Comparison of ENCODE assay signal across 19 mouse cellular contexts in genomic region chr19:37992184-37992554, GRCm38 (mm10). TPM values are rescaled to one million over a fixed set of nuclear protein-coding genes. Genes with fewer than 3 reads are reported as not detected.
DNase-seq lines count a peak whose midpoint lies in the region; ATAC-seq and TF ChIP-seq lines count a peak whose summit lies in the region.
"Had no signal": no experiment of that assay in that cellular context is flagged by ENCODE, and none has a peak within 500 bp of the region (broad histone marks: within the 10 kb centered on the region; RNA-seq: fewer than 3 reads in every experiment).

No protein-coding gene starts in this region.

- 45% methylated on average over 2 of the region's 2 CpGs for WGBS in heart, embryonic 14.5 days
- WGBS in heart, embryonic 11.5 days (ENCODE audit: insufficient replicate concordance) = 55% methylated on average over 2 of the region's 2 CpGs
- 28% methylated on average over 2 of the region's 2 CpGs for WGBS in forebrain, postnatal 0 days
- WGBS in midbrain, embryonic 15.5 days = 46% methylated on average over 2 of the region's 2 CpGs

- intact Hi-C loops in left cerebral cortex, adult 2 months (cut with DNase I) = loop anchor here (5.0 kb wide), 1 partner anchor 165 kb away; no protein-coding TSS in a partner anchor
- intact Hi-C loops in left cerebral cortex, postnatal 14 days (cut with DNase I) = no loop called here

- H3K9me3 ChIP-seq in heart, embryonic 14.5 days (ENCODE audit: control insufficient read depth, low read length) = no peaks in the 10 kb centered on the region
- H3K9me3 ChIP-seq in heart, embryonic 11.5 days (replicated peaks; ENCODE audit: control insufficient read depth, low read length) = no peaks in the 10 kb centered on the region
- H3K9me3 ChIP-seq in forebrain, postnatal 0 days (ENCODE audit: low read length) = no peaks in the 10 kb centered on the region
- H3K9me3 ChIP-seq in midbrain, embryonic 15.5 days = no peaks in the 10 kb centered on the region
- H3K9me3 ChIP-seq: embryonic facial prominence, embryonic 12.5 days; heart, embryonic 13.5 days; limb, embryonic 13.5 days; liver, embryonic 13.5 days had no signal

- H3K27me3 ChIP-seq in heart, embryonic 14.5 days (ENCODE audit: control insufficient read depth, insufficient read depth, low read length) = no peaks in the 10 kb centered on the region
- H3K27me3 ChIP-seq in heart, embryonic 11.5 days (ENCODE audit: control insufficient read depth, insufficient read depth, low read length) = no peaks in the 10 kb centered on the region
- H3K27me3 ChIP-seq in forebrain, postnatal 0 days (ENCODE audit: insufficient read depth, low read length) = no peaks in the 10 kb centered on the region
- no peaks in the 10 kb centered on the region for H3K27me3 ChIP-seq in midbrain, embryonic 15.5 days (replicated peaks)
- H3K27me3 ChIP-seq: embryonic facial prominence, embryonic 12.5 days; heart, embryonic 13.5 days; limb, embryonic 13.5 days; liver, embryonic 13.5 days had no signal

- no peak overlapping the region for H3K4me3 ChIP-seq in heart, embryonic 14.5 days (ENCODE audit: control insufficient read depth in 1 of 2, insufficient read depth in 1 of 2, low read depth in 1 of 2, low read length in 2 of 2)
- H3K4me3 ChIP-seq in heart, embryonic 11.5 days (ENCODE audit: low read depth, low read length) = no peak overlapping the region
- H3K4me3 ChIP-seq in left cerebral cortex, adult 2 months = no peak overlapping the region
- H3K4me3 ChIP-seq in forebrain, postnatal 0 days (ENCODE audit: low read depth, low read length) = no peak overlapping the region
- no peak overlapping the region for H3K4me3 ChIP-seq in midbrain, embryonic 15.5 days
- H3K4me3 ChIP-seq: embryonic facial prominence, embryonic 12.5 days; heart, embryonic 13.5 days; limb, embryonic 13.5 days; liver, embryonic 13.5 days had no signal

- no peak for DNase-seq in left cerebral cortex, adult 2 months (ENCODE audit: extremely low spot score in 1 of 2, low spot score in 2 of 2)
- no peak for DNase-seq in left cerebral cortex, postnatal 14 days (ENCODE audit: low spot score in 2 of 2)
- DNase-seq in forebrain, postnatal 0 days = no peak
- no peak for DNase-seq in spleen, postnatal 10 days (ENCODE audit: low spot score in 2 of 2)
- DNase-seq in natural killer cell, adult 2 months (ENCODE audit: low spot score in 2 of 2) = no peak
- DNase-seq: adrenal gland, adult 2 months; kidney, adult 8-10 months; kidney, postnatal 14 days; liver, embryonic 13.5 days; lung, adult 2 months; lung, postnatal 14 days; spleen, adult 18-20 months; thymus, postnatal 14 days had no signal

- no peak for TF ChIP-seq CTCF in left cerebral cortex, adult 2 months (IDR thresholded peaks at IDR 0.05)
- TF ChIP-seq CTCF in forebrain, postnatal 0 days (IDR thresholded peaks at IDR 0.05; ENCODE audit: low read depth) = no peak

- no peaks in the 10 kb centered on the region for H3K36me3 ChIP-seq in heart, embryonic 14.5 days (ENCODE audit: control insufficient read depth, insufficient read depth, low read length)
- H3K36me3 ChIP-seq in heart, embryonic 11.5 days (ENCODE audit: control insufficient read depth, insufficient read depth, low read length) = no peaks in the 10 kb centered on the region
- H3K36me3 ChIP-seq in forebrain, postnatal 0 days (ENCODE audit: insufficient read depth) = no peaks in the 10 kb centered on the region
- no peaks in the 10 kb centered on the region for H3K36me3 ChIP-seq in midbrain, embryonic 15.5 days (replicated peaks)
- H3K36me3 ChIP-seq: heart, embryonic 13.5 days; liver, embryonic 13.5 days had no signal

- ATAC-seq in heart, embryonic 14.5 days (ENCODE audit: insufficient number of reproducible peaks, insufficient read depth, low FRiP score, low read depth) = no peak
- no peak for ATAC-seq in heart, embryonic 11.5 days (replicated peaks; ENCODE audit: insufficient number of reproducible peaks, low FRiP score, low TSS enrichment)
- 0 out of 2 replicates have a peak, but pooled peaks have one; percentile 11 for ATAC-seq in forebrain, postnatal 0 days
- peak; percentile 70 for ATAC-seq in midbrain, embryonic 15.5 days (replicated peaks)

- H3K9ac ChIP-seq in heart, embryonic 14.5 days (ENCODE audit: low read length) = no peak overlapping the region
- H3K9ac ChIP-seq in heart, embryonic 11.5 days (ENCODE audit: low read depth, low read length) = no peak overlapping the region
- 0 out of 2 replicates have a peak overlapping the region, but pooled peaks have one; percentile 14 for H3K9ac ChIP-seq in forebrain, postnatal 0 days
- H3K9ac ChIP-seq in midbrain, embryonic 15.5 days = no peak overlapping the region
- H3K9ac ChIP-seq: embryonic facial prominence, embryonic 12.5 days; heart, embryonic 13.5 days; limb, embryonic 13.5 days; liver, embryonic 13.5 days had no signal

- H3K4me2 ChIP-seq in heart, embryonic 14.5 days (ENCODE audit: low read length) = 0 out of 2 replicates have a peak overlapping the region, but pooled peaks have one; percentile 8
- no peak overlapping the region for H3K4me2 ChIP-seq in heart, embryonic 11.5 days
- H3K4me2 ChIP-seq in forebrain, postnatal 0 days (ENCODE audit: low read depth) = peak overlapping the region; percentile 36
- H3K4me2 ChIP-seq in midbrain, embryonic 15.5 days = peak overlapping the region; percentile 33
- H3K4me2 ChIP-seq: embryonic facial prominence, embryonic 12.5 days; heart, embryonic 13.5 days; limb, embryonic 13.5 days; liver, embryonic 13.5 days had no signal

- H3K4me1 ChIP-seq in heart, embryonic 14.5 days (ENCODE audit: control insufficient read depth in 2 of 2, insufficient read depth in 2 of 2, low read length in 2 of 2) = peaks cover 2 to 10% of the 10 kb centered on the region in 2 experiments; a peak in 2 of 4 replicates
- no peaks in the 10 kb centered on the region; the same call in 1 of the 2 replicates for H3K4me1 ChIP-seq in heart, embryonic 11.5 days (ENCODE audit: control insufficient read depth, insufficient read depth, low read length)
- H3K4me1 ChIP-seq in forebrain, postnatal 0 days (ENCODE audit: insufficient read depth) = peaks cover 13% of the 10 kb centered on the region
- H3K4me1 ChIP-seq in midbrain, embryonic 15.5 days = peaks cover 14% of the 10 kb centered on the region
- H3K4me1 ChIP-seq: liver, embryonic 13.5 days had no signal

- no peak overlapping the region for H3K27ac ChIP-seq in heart, embryonic 14.5 days (replicated peaks in 1 of 2; ENCODE audit: control insufficient read depth in 1 of 2, insufficient read depth in 1 of 2, low read depth in 2 of 2, low read length in 2 of 2)
- H3K27ac ChIP-seq in heart, embryonic 11.5 days (ENCODE audit: low read depth, low read length) = no peak overlapping the region
- peak overlapping the region; percentile 78 for H3K27ac ChIP-seq in left cerebral cortex, adult 2 months
- peak overlapping the region; percentile 90 for H3K27ac ChIP-seq in forebrain, postnatal 0 days (ENCODE audit: low read depth, low read length)
- H3K27ac ChIP-seq in midbrain, embryonic 15.5 days = peak overlapping the region; percentile 86
- H3K27ac ChIP-seq: embryonic facial prominence, embryonic 12.5 days; heart, embryonic 13.5 days; limb, embryonic 13.5 days; liver, embryonic 13.5 days had no signal

RNA-seq across cellular contexts. Expression of gene Myof, which starts 51.2 kb away (rescaled TPM):
- polyA plus RNA-seq in heart, embryonic 14.5 days (2014; fragmentation: Nextera tagmentation; extraction: Ambion mirVana) = 5.3 and 5.5 TPM in 2 replicates
- polyA plus RNA-seq in heart, embryonic 11.5 days (2014; fragmentation: Nextera tagmentation; extraction: Ambion mirVana) = 7.4 and 8.5 TPM in 2 replicates
- total RNA-seq in left cerebral cortex, adult 2 months (2021) = 1 to 10 TPM; 4.0 to 8.0 TPM
- total RNA-seq in left cerebral cortex, postnatal 14 days (2021) = 1 to 10 TPM; 5.9 to 6.4 TPM
- 4.8 and 5.1 TPM in 2 replicates for total RNA-seq in forebrain, postnatal 0 days (2014; rRNA removed)
- 1.4 and 1.5 TPM in 2 replicates for polyA plus RNA-seq in forebrain, postnatal 0 days (2015; fragmentation: Nextera tagmentation; extraction: Ambion mirVana)
- 2.1 and 2.5 TPM in 2 replicates for polyA plus RNA-seq in midbrain, embryonic 15.5 days (2015; fragmentation: Nextera tagmentation; extraction: Ambion mirVana)

Comparison
In these comparisons a context has a peak if more than half of its experiments do, and no peak if none do; other contexts are left out.
1. ATAC-seq: peak in forebrain, postnatal 0 days (single experiment) and midbrain, embryonic 15.5 days (single experiment); none in heart, embryonic 14.5 days (single experiment) and heart, embryonic 11.5 days (single experiment).
2. H3K27ac ChIP-seq: peak in left cerebral cortex, adult 2 months (single experiment), forebrain, postnatal 0 days (single experiment) and midbrain, embryonic 15.5 days (single experiment); none in heart, embryonic 14.5 days (0 of 2) and heart, embryonic 11.5 days (single experiment).